Mouse (Mus musculus): ENCODE results near the gene Gm43517. TPM values are rescaled to one million over a fixed set of nuclear protein-coding genes. Genes with fewer than 3 reads are reported as not detected.
A peak's percentile ranks its signal among the peaks of the same experiment; 100 is the strongest.

Gm43517 gene
- polyA plus RNA-seq, 1 experiment from 2014 or later, result not detected

DNA sequence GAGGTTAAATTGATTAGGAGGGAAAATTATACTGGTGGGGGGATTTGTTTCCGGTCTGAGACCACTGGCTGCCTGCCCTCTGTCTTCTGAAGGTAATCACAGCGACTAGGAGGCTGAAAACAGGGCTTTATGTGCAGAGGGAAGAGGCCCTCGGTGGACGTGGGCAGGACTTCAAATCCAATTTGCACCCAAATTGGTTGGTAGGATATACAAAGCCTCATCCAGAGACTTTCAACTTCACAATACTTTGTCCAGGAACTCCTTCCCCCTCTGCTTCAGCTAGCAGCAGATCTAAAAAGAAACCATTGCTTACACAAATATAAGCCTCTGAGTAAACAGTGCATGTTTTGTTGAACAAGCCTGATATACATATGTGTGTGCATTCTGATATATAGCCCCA, 4.5 kb upstream of the Gm43517 start:
- TF ChIP-seq CTCF (IDR thresholded peaks at IDR 0.05; ENCODE audit: low read depth), result no peak
- no peak for ATAC-seq
- peaks cover 100% of the 10 kb centered on the region for H3K27me3 ChIP-seq (replicated peaks; ENCODE audit: control insufficient read depth, insufficient read depth, low read length)

DNA sequence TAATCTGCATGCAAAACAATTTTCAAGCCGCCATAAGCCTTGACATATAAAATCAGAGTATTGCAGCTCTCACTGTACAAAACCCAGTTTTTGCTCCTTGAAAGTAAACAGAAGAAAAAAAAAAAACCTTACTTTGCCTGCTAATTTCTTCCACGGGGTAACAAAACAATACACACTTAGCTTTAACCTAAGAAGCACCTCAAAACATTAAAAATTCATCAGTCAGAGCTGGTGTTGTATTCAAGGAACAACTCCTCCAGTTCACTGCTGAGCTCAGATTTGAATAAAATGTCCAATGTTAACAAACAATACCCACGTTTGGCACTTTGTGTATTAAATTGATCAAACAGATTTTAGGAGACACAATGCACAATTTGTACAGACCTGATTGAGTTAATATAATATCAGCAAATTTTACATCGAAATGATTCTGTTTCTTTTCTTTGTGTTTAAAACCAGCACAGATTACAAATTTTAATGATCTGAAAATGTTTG, 3.9 kb upstream of the Gm43517 start:
- Histone ChIP-seq H3K36me3 (ENCODE audit: control insufficient read depth, insufficient read depth) (no peaks in the 10 kb centered on the region), H3K27ac (ENCODE audit: low read depth, low read length) (no peak overlapping the region), H3K9me3 (ENCODE audit: control insufficient read depth) (no peaks in the 10 kb centered on the region), H3K4me1 (replicated peaks; ENCODE audit: control insufficient read depth, insufficient read depth, low read length) (no peaks in the 10 kb centered on the region), H3K4me3 (ENCODE audit: low read depth, low read length) (no peak overlapping the region), H3K27me3 (replicated peaks; ENCODE audit: control insufficient read depth, insufficient read depth, low read length) (peaks cover 100% of the 10 kb centered on the region), H3K9ac (ENCODE audit: low read depth, low read length) (no peak overlapping the region), H3K4me2 (replicated peaks; ENCODE audit: low read depth) (no peak overlapping the region)
- no peak for TF ChIP-seq CTCF (IDR thresholded peaks at IDR 0.05; ENCODE audit: low read depth)
- WGBS, result 3% methylated on average over 4 of the region's 4 CpGs
- ATAC-seq, result no peak

More for the DNA sequence above, 4.5 kb upstream of the Gm43517 start:
- no peak overlapping the region for H3K27ac ChIP-seq (ENCODE audit: low read depth, low read length)
- no peak overlapping the region for H3K9ac ChIP-seq (ENCODE audit: low read depth, low read length)
- no peaks in the 10 kb centered on the region for H3K4me1 ChIP-seq (replicated peaks; ENCODE audit: control insufficient read depth, insufficient read depth, low read length)
- no peak overlapping the region for H3K4me3 ChIP-seq (ENCODE audit: low read depth, low read length)
- 2% methylated on average over 4 of the region's 4 CpGs for WGBS
- no peaks in the 10 kb centered on the region for H3K36me3 ChIP-seq (ENCODE audit: control insufficient read depth, insufficient read depth)
- no peak overlapping the region for H3K4me2 ChIP-seq (replicated peaks; ENCODE audit: low read depth)
- H3K9me3 ChIP-seq (ENCODE audit: control insufficient read depth), result no peaks in the 10 kb centered on the region

DNA sequence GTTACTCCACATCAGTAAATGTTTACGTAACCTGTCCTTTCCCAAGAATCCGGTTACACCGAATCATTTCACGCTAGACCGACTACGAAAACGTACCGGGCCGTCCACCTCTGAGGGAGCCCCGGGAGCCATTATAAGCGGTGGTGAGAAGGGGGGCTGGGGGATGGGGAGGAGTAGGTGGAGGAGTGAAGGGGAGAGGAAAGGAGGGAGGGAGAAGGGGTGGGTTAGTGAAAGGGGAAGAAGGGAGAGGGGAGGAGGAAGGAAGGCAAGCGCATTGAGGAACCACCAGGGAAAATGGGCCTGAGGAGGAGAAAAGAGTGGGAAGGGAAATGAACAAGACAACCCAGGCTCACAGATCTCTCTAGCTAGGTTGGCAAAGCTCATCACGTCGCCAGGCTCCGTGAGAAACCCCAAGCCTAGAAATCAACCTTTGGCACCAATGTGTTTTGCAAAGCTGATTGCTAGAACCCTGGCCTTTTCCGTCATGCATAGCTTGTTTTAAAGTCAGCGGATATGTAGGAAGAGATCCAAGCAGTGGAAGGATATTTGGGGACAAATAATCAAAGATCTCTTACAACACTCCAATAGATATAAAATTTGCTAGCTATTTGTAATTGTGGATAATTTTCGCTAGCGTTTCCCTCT, 3.1 kb upstream of the Gm43517 start:
- H3K9ac ChIP-seq (ENCODE audit: low read depth, low read length), result no peak overlapping the region
- H3K27me3 ChIP-seq (replicated peaks; ENCODE audit: control insufficient read depth, insufficient read depth, low read length), result peaks cover 100% of the 10 kb centered on the region
- no peak overlapping the region for H3K4me3 ChIP-seq (ENCODE audit: low read depth, low read length)
- no peak overlapping the region for H3K27ac ChIP-seq (ENCODE audit: low read depth, low read length)
- no peak overlapping the region for H3K4me2 ChIP-seq (replicated peaks; ENCODE audit: low read depth)
- H3K9me3 ChIP-seq (ENCODE audit: control insufficient read depth), result no peaks in the 10 kb centered on the region
- H3K4me1 ChIP-seq (replicated peaks; ENCODE audit: control insufficient read depth, insufficient read depth, low read length), result no peaks in the 10 kb centered on the region
- no peak for ATAC-seq
- TF ChIP-seq CTCF (IDR thresholded peaks at IDR 0.05; ENCODE audit: low read depth), result no peak
- WGBS, result 2% methylated on average over 19 of the region's 19 CpGs
- no peaks in the 10 kb centered on the region for H3K36me3 ChIP-seq (ENCODE audit: control insufficient read depth, insufficient read depth)

DNA sequence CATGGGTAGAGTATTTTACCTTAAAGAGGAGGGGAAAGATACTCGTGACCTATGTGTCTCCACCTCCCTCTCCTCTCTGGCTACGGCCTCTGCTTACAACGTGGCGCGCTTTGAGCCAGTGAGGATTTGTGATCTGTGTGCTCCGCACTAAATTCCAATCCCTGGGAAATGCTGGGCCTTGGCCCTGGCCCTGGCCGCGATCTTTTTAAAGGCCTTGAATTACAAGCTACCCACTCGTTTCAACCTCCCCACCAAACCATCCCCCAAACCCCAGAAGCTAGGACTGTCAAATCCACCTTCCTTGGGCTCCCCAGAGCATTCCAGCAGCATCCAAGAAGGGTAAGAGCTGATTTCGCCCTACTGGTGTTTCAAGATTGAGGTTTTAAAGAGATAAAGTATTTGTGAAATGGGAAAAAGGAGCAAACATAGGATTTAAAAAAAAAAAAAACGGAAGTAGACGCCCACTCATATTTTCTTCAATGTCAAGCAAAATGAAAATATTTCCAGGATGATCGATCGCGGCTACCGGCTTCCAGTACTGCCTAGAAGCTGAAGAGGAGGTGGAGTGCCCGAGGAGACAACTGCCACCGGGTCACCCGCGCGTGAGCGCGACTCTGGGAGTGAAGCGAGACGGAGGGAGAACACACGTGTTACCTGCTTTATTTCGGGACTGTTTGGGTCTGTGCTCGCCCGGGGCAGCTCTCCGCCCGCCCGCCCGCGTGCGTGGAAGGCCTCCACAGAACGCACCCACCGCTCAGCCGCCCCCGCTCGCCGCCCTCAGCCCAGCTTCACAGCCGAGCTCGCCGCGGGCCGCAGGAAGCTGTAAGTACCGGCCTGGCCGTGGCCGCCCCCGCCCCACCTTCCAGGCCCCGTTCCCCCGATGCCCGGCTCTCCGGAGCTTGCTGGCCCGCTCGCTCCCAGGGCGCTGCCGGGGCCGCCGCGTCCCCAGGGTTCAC, 2.1 kb upstream of the Gm43517 start, which contains the start of gene Foxg1:
Gene Foxg1 (plus strand): TSS at position 96 of the 956 bp plus-strand sequence.
- no peak within 1 kb of the TSS for H3K9ac ChIP-seq (ENCODE audit: low read depth, low read length)
- peaks cover 93% of the 10 kb centered on the region for H3K27me3 ChIP-seq (replicated peaks; ENCODE audit: control insufficient read depth, insufficient read depth, low read length)
- H3K27ac ChIP-seq (ENCODE audit: low read depth, low read length), result no peak within 1 kb of the TSS
- no peak for ATAC-seq
- H3K4me3 ChIP-seq (ENCODE audit: low read depth, low read length), result peak within 1 kb of the TSS; percentile 36
- H3K4me1 ChIP-seq (replicated peaks; ENCODE audit: control insufficient read depth, insufficient read depth, low read length), result no peaks in the 10 kb centered on the region
- H3K36me3 ChIP-seq (ENCODE audit: control insufficient read depth, insufficient read depth), result no peaks in the 10 kb centered on the region
- H3K4me2 ChIP-seq (replicated peaks; ENCODE audit: low read depth), result peak within 1 kb of the TSS; percentile 60
- no peaks in the 10 kb centered on the region for H3K9me3 ChIP-seq (ENCODE audit: control insufficient read depth)
- TF ChIP-seq CTCF (IDR thresholded peaks at IDR 0.05; ENCODE audit: low read depth), result no peak
- WGBS, result 2% methylated on average over 56 of the region's 61 CpGs

DNA sequence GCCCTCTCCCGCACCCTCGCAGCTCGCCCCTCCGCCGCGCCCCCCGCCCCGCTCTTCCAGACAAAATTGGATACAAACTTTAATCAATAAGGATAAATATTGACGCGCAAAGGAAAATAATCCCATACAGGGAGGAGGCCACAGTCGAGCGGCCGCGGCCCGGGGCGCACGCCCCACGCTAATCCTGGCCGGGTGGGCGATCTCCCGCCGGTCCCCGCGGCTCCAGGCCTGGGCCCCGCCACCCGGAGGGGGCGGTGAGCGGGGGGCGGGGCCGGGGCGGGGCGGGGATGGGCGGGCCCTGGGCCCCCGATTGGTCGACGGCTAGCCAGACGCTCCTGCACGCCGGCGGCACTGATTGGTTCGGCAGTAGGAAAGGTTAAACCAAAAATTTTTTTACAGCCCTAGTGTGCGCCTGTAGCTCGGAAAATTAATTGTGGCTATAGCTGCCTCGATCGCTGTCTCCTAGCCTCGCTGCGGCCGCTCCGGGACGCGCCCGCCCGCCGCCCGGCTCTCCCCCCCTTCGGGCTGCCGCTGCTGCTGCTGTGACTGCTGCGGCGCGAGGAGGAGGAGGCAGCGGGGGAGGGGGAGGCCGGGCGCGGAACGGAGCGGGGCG, 1.3 kb upstream of the Gm43517 start:
- H3K36me3 ChIP-seq (ENCODE audit: control insufficient read depth, insufficient read depth), result no peaks in the 10 kb centered on the region

More for the DNA sequence above, 1.3 kb upstream of the Gm43517 start:
- Histone ChIP-seq H3K27ac (ENCODE audit: low read depth, low read length) (no peak overlapping the region), H3K4me3 (ENCODE audit: low read depth, low read length) (peak overlapping the region; percentile 36), H3K4me2 (replicated peaks; ENCODE audit: low read depth) (peak overlapping the region; percentile 60), H3K9me3 (ENCODE audit: control insufficient read depth) (no peaks in the 10 kb centered on the region), H3K4me1 (replicated peaks; ENCODE audit: control insufficient read depth, insufficient read depth, low read length) (no peaks in the 10 kb centered on the region), H3K27me3 (replicated peaks; ENCODE audit: control insufficient read depth, insufficient read depth, low read length) (peaks cover 91% of the 10 kb centered on the region), H3K9ac (ENCODE audit: low read depth, low read length) (no peak overlapping the region)
- no peak for TF ChIP-seq CTCF (IDR thresholded peaks at IDR 0.05; ENCODE audit: low read depth)
- 0% methylated on average over 50 of the region's 67 CpGs for WGBS
- ATAC-seq, result peak; percentile 45; the same call in 1 of the 2 replicates
